Mouse (Mus musculus) 3T3-L1 (cell line): ENCODE data around the gene Rragc.

Source experiments
- DNase-seq: peaks from one replicate; pipeline ENCODE4 v3.0.0-alpha.2; 2015; ENCODE audit warnings: low read depth, low spot score

Rragc gene

GRCm38 (mm10) chr4:123952059-123952458 lies 34.8 kb downstream of the Rragc start:
- DNase-seq: no peak

- peak; percentile 67 for DNase-seq
Measured at GRCm38 (mm10) chr4:123956703-123957491, 39.7 kb downstream of the Rragc start.

- no peak for DNase-seq
Measured at GRCm38 (mm10) chr4:123957492-123957808, 40.2 kb downstream of the Rragc start.

GRCm38 (mm10) chr4:123957891-123958290 lies 40.6 kb downstream of the Rragc start:
- no peak for DNase-seq

- DNase-seq: no peak
Measured at GRCm38 (mm10) chr4:123960955-123961354, 43.7 kb downstream of the Rragc start.

- no peak for DNase-seq
Measured at GRCm38 (mm10) chr4:123962721-123963120, 45.5 kb downstream of the Rragc start.

DNA sequence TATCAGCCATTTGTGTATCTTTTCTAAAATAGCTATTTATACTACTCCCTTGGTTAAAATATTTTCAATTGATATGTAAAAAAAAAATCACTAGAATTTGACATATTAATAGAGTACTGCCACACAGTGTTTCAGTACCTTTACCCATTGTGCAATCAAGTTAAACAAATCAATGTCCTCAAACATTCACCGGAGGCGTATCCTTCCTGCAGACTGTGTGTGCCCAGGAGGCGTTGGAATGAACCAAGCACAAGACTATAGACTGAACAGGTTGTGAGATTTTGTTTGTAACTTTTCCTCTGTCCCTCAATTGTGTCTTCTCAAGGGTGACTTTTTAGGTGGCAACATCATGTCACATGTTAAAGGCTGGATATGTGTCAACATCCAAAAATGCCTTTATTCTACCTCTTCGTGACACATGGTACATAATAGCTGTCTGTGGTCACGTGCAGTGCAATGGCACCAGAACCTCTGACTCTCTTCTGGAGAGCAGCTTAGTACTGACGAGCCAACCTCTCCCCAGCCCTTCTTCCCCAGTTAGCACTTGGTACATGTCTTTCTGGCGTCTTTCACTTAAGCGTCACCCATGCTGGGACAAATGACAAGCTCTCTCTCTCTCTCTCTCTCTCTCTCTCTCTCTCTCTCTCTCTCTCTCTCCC lies 51.5 kb downstream of the Rragc start:
- DNase-seq: no peak

GRCm38 (mm10) chr4:123969458-123969857 lies 52.2 kb downstream of the Rragc start:
- no peak for DNase-seq

GRCm38 (mm10) chr4:123971059-123971458 lies 53.8 kb downstream of the Rragc start:
- DNase-seq: peak; percentile 19

GRCm38 (mm10) chr4:123972423-123973049 lies 55.3 kb downstream of the Rragc start:
- DNase-seq: no peak

DNA sequence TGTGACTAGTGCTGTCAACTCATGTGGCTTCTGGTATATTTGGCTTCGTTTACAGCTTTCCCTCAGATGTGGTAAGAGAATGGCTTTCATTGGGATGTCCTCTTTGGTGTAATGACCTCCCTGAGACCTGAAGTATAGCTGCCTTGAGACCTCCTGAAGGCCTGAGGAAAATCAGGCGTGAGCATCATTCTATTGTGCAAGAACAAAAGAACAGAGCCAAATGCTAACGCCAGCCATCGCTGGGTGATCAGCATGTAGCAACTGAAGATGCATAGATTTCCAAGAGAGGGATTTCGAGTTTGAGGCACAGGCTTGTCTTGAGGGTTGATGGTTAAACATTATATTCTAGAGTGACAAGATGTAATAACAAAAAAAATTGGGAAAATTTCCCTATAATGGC lies 64.9 kb downstream of the Rragc start:
- no peak for DNase-seq
